Comparison of ENCODE assay signal across 23 mouse cellular contexts in genomic region chr7:130058267-130058666, GRCm38 (mm10).
DNase-seq lines count a peak whose midpoint lies in the region; ATAC-seq and TF ChIP-seq lines count a peak whose summit lies in the region.
"Had no signal": no experiment of that assay in that cellular context is flagged by ENCODE, and none has a peak within 500 bp of the region (broad histone marks: within the 10 kb centered on the region; RNA-seq: fewer than 3 reads in every experiment).

No protein-coding gene starts in this region.

- no peak for TF ChIP-seq POLR2A in kidney, adult 2 months (IDR thresholded peaks at IDR 0.05; ENCODE audit: low read depth, low read length)

- H3K27ac ChIP-seq in kidney, adult 2 months (ENCODE audit: insufficient read depth, low read depth, low read length), result no peak overlapping the region
- H3K27ac ChIP-seq in stomach, embryonic 14.5 days (ENCODE audit: low read length), result no peak overlapping the region
- H3K27ac ChIP-seq in stomach, postnatal 0 days (replicated peaks), result no peak overlapping the region
- H3K27ac ChIP-seq in hindbrain, embryonic 14.5 days, result no peak overlapping the region
- H3K27ac ChIP-seq: embryonic facial prominence, embryonic 12.5 days; forebrain, embryonic 15.5 days; heart, adult 2 months; heart, embryonic 13.5 days; hindbrain, embryonic 12.5 days; liver, embryonic 13.5 days; midbrain, embryonic 12.5 days had no signal

- no peaks in the 10 kb centered on the region for H3K9me3 ChIP-seq in stomach, embryonic 14.5 days (ENCODE audit: control insufficient read depth, low read depth, low read length)
- no peaks in the 10 kb centered on the region for H3K9me3 ChIP-seq in stomach, postnatal 0 days (ENCODE audit: control insufficient read depth, low read length)
- H3K9me3 ChIP-seq in hindbrain, embryonic 14.5 days (ENCODE audit: control insufficient read depth, low read length), result no peaks in the 10 kb centered on the region
- H3K9me3 ChIP-seq: embryonic facial prominence, embryonic 12.5 days; forebrain, embryonic 15.5 days; heart, embryonic 13.5 days; hindbrain, embryonic 12.5 days; liver, embryonic 13.5 days; midbrain, embryonic 12.5 days had no signal

- no peak for TF ChIP-seq CTCF in kidney, adult 2 months (conservative IDR thresholded peaks at IDR 0.05; ENCODE audit: insufficient read depth, insufficient read length, low read depth, low read length)
- no peak for TF ChIP-seq CTCF in stomach, postnatal 0 days (IDR thresholded peaks at IDR 0.05; ENCODE audit: low read depth)

- peak; percentile 20 for DNase-seq in kidney, adult 2 months
- no peak for DNase-seq in kidney, adult 9 months
- no peak for DNase-seq in stomach, postnatal 0 days (ENCODE audit: low spot score)
- DNase-seq in kidney, postnatal 36 days, result peak; percentile 19 to 22
- DNase-seq in hindbrain, embryonic 14.5 days (ENCODE audit: low spot score), result no peak
- DNase-seq: adrenal gland, adult 8-10 months; B cell, adult 2 months; cerebellum, adult 18-20 months; cerebellum, postnatal 14 days; gastrocnemius, postnatal 10 days; heart, adult 2 months; liver, embryonic 13.5 days; lung, adult 2 months had no signal

- 0 out of 2 replicates have a peak overlapping the region, but pooled peaks have one; percentile 21 for H3K4me3 ChIP-seq in kidney, adult 2 months (ENCODE audit: insufficient read depth, low read depth, low read length)
- H3K4me3 ChIP-seq in stomach, embryonic 14.5 days (ENCODE audit: low read depth, low read length), result no peak overlapping the region
- no peak overlapping the region for H3K4me3 ChIP-seq in stomach, postnatal 0 days (ENCODE audit: low read depth, low read length)
- H3K4me3 ChIP-seq in hindbrain, embryonic 14.5 days (replicated peaks; ENCODE audit: low read length), result no peak overlapping the region
- H3K4me3 ChIP-seq: embryonic facial prominence, embryonic 12.5 days; erythroblast, embryonic 14.5 days; forebrain, embryonic 15.5 days; heart, adult 2 months; heart, embryonic 13.5 days; hindbrain, embryonic 12.5 days; liver, embryonic 13.5 days; midbrain, embryonic 12.5 days had no signal

- no peaks in the 10 kb centered on the region for H3K27me3 ChIP-seq in kidney, adult 2 months (replicated peaks; ENCODE audit: control insufficient read depth, insufficient read depth, low read length)
- H3K27me3 ChIP-seq in stomach, embryonic 14.5 days (ENCODE audit: control insufficient read depth, insufficient read depth, low read length), result no peaks in the 10 kb centered on the region
- H3K27me3 ChIP-seq in stomach, postnatal 0 days (ENCODE audit: control insufficient read depth, insufficient read depth, low read length), result no peaks in the 10 kb centered on the region
- H3K27me3 ChIP-seq in hindbrain, embryonic 14.5 days (ENCODE audit: control insufficient read depth, insufficient read depth, low read length), result no peaks in the 10 kb centered on the region
- H3K27me3 ChIP-seq: embryonic facial prominence, embryonic 12.5 days; forebrain, embryonic 15.5 days; heart, embryonic 13.5 days; hindbrain, embryonic 12.5 days; liver, embryonic 13.5 days; midbrain, embryonic 12.5 days; Patski had no signal

- H3K4me1 ChIP-seq in kidney, adult 2 months (ENCODE audit: control insufficient read depth, insufficient read depth, low read length), result no peaks in the 10 kb centered on the region
- H3K4me1 ChIP-seq in stomach, embryonic 14.5 days (ENCODE audit: control insufficient read depth, insufficient read depth, low read length), result peaks cover 17% of the 10 kb centered on the region; the same call in 1 of the 2 replicates
- H3K4me1 ChIP-seq in stomach, postnatal 0 days (replicated peaks; ENCODE audit: control insufficient read depth, insufficient read depth), result no peaks in the 10 kb centered on the region
- no peaks in the 10 kb centered on the region for H3K4me1 ChIP-seq in hindbrain, embryonic 14.5 days (replicated peaks; ENCODE audit: control insufficient read depth, insufficient read depth, low read length)
- H3K4me1 ChIP-seq: forebrain, embryonic 15.5 days; hindbrain, embryonic 12.5 days; liver, embryonic 13.5 days; midbrain, embryonic 12.5 days had no signal

- no peak overlapping the region for H3K4me2 ChIP-seq in stomach, embryonic 14.5 days (replicated peaks; ENCODE audit: low read depth, low read length)
- no peak overlapping the region for H3K4me2 ChIP-seq in stomach, postnatal 0 days (replicated peaks; ENCODE audit: low read depth)
- H3K4me2 ChIP-seq in hindbrain, embryonic 14.5 days (replicated peaks), result no peak overlapping the region
- H3K4me2 ChIP-seq: embryonic facial prominence, embryonic 12.5 days; forebrain, embryonic 15.5 days; heart, embryonic 13.5 days; hindbrain, embryonic 12.5 days; liver, embryonic 13.5 days; midbrain, embryonic 12.5 days had no signal

- no peaks in the 10 kb centered on the region for H3K36me3 ChIP-seq in kidney, adult 2 months (ENCODE audit: control insufficient read depth, insufficient read depth, low read length)
- H3K36me3 ChIP-seq in stomach, embryonic 14.5 days (ENCODE audit: control insufficient read depth, insufficient read depth, low read length), result no peaks in the 10 kb centered on the region
- H3K36me3 ChIP-seq in stomach, postnatal 0 days (ENCODE audit: control insufficient read depth, insufficient read depth, low read length), result no peaks in the 10 kb centered on the region
- no peaks in the 10 kb centered on the region for H3K36me3 ChIP-seq in hindbrain, embryonic 14.5 days (replicated peaks; ENCODE audit: control insufficient read depth, insufficient read depth)
- H3K36me3 ChIP-seq: embryonic facial prominence, embryonic 12.5 days; forebrain, embryonic 15.5 days; G1E; heart, embryonic 13.5 days; hindbrain, embryonic 12.5 days; liver, embryonic 13.5 days; midbrain, embryonic 12.5 days had no signal

- no peak overlapping the region for H3K9ac ChIP-seq in stomach, embryonic 14.5 days (replicated peaks; ENCODE audit: low read depth, low read length)
- H3K9ac ChIP-seq in stomach, postnatal 0 days (ENCODE audit: low read length), result no peak overlapping the region
- no peak overlapping the region for H3K9ac ChIP-seq in hindbrain, embryonic 14.5 days
- H3K9ac ChIP-seq: embryonic facial prominence, embryonic 12.5 days; forebrain, embryonic 15.5 days; heart, embryonic 13.5 days; hindbrain, embryonic 12.5 days; liver, embryonic 13.5 days; midbrain, embryonic 12.5 days had no signal

- no peak for TF ChIP-seq EP300 in stomach, postnatal 0 days (optimal IDR thresholded peaks at IDR 0.05)

- peak; percentile 58; the same call in 1 of the 2 replicates for ATAC-seq in stomach, embryonic 14.5 days (ENCODE audit: insufficient number of reproducible peaks, insufficient read depth, low FRiP score, low read depth)
- ATAC-seq in stomach, postnatal 0 days (ENCODE audit: low FRiP score, low TSS enrichment), result no peak
- ATAC-seq in hindbrain, embryonic 14.5 days (ENCODE audit: low FRiP score), result no peak
- ATAC-seq in activated CD4-positive, CD25-positive, alpha-beta regulatory T cell, adult 4 months, result no peak
- ATAC-seq: forebrain, embryonic 15.5 days; Patski had no signal

- WGBS in kidney, adult 2 months, result 49% methylated on average over 12 of the region's 12 CpGs
- WGBS in stomach, embryonic 14.5 days, result 61% methylated on average over 12 of the region's 12 CpGs
- 49% methylated on average over 12 of the region's 12 CpGs for WGBS in stomach, postnatal 0 days
- WGBS in hindbrain, embryonic 14.5 days, result 74% methylated on average over 12 of the region's 12 CpGs

Comparison
In these comparisons a context has a peak if more than half of its experiments do, and no peak if none do; other contexts are left out.
1. DNase-seq: peak in kidney, adult 2 months (single experiment) and kidney, postnatal 36 days (2 of 2); none in kidney, adult 9 months (single experiment), stomach, postnatal 0 days (single experiment) and hindbrain, embryonic 14.5 days (single experiment).